Mouse (Mus musculus) E14TG2a.4 (cell line): ENCODE data around the gene Neurog3.

ENCODE experiments used
- CTCF ChIP-seq: conservative IDR thresholded peaks from 2 replicates; pipeline ENCODE4 v1.5.1; 2014; ENCODE audit warnings: low read length
- NANOG ChIP-seq: IDR thresholded peaks from 2 replicates; pipeline ENCODE4 v1.6.1; 2014; ENCODE audit warnings: borderline replicate concordance, low read length, mixed read lengths
- POU5F1 ChIP-seq: IDR thresholded peaks from 2 replicates; pipeline ENCODE4 v1.6.1; 2014; ENCODE audit warnings: low read length, borderline replicate concordance

DNA sequence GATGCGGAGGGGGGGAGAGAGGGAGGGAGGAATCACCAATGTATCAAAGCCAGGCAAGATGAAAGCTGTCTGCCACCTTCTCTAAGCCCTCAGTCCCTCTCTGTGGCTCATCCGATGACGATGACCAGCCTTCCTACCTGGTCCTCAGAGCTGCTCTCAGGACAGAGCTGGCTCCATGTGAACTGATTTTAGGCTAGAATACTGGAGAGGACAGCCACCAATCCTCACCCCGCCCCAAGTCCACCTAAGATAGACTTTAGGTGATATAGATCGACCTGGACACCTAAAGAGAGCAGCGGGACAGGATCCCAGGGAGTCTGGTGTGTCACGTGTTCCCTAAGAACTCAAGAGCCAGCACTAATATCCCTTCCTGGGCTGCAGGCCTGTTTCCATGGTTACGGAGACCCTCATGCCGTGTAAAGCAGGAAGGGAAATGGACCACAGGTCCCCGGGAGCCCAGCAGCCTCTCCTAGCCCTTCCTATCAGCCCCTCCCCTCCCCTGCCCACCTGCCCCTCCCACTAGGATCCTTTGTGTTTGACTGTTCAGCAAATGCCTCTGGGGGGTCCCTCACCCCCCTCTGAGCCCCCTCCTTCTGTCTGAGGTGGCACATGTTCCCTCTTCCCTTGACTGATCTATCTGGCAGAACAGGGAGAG lies 33.0 kb upstream of the Neurog3 start:
- TF ChIP-seq CTCF (no peak), POU5F1 (no peak), NANOG (no peak)
